Mouse (Mus musculus) heart, adult 2 months (tissue): ENCODE measurements around the gene Med28.

ENCODE experiments used
- CTCF ChIP-seq: fragments of 200-600 bp; IDR thresholded peaks from 2 replicates; pipeline ENCODE4 v1.8.1; 2022; ENCODE audit warnings: antibody characterized with exemption, mild to moderate bottlenecking, moderate library complexity
- EP300 ChIP-seq: fragments of 200-500 bp; IDR thresholded peaks from 2 replicates; pipeline ENCODE4 v1.6.1; 2011; ENCODE audit warnings: low read depth, low read length, control low read depth; ENCODE audit not compliant: insufficient read depth
- POLR2A ChIP-seq: fragments of 200-500 bp; IDR thresholded peaks from 2 replicates; pipeline ENCODE4 v1.6.1; 2011; ENCODE audit warnings: mild to moderate bottlenecking, low read depth, low read length, control low read depth; ENCODE audit not compliant: insufficient read depth

- TF ChIP-seq CTCF (no peak), EP300 (no peak), POLR2A (no peak)
Observed at GRCm38 (mm10) chr5:45564054-45564453, 44.0 kb downstream of the Med28 start.
